ENCODE assay signal across 16 mouse cellular contexts in genomic region chr16:94301696-94302095, GRCm38 (mm10). TPM values are rescaled to one million over a fixed set of nuclear protein-coding genes. Genes with fewer than 3 reads are reported as not detected.
DNase-seq lines count a peak whose midpoint lies in the region; ATAC-seq and TF ChIP-seq lines count a peak whose summit lies in the region.
"Had no signal": no experiment of that assay in that cellular context is flagged by ENCODE, and none has a peak within 500 bp of the region (broad histone marks: within the 10 kb centered on the region; RNA-seq: fewer than 3 reads in every experiment).

No protein-coding gene starts in this region.

- H3K4me3 ChIP-seq in heart, embryonic 11.5 days (ENCODE audit: low read depth, low read length) = no peak overlapping the region
- H3K4me3 ChIP-seq in intestine, postnatal 0 days (ENCODE audit: low read depth, low read length) = no peak overlapping the region
- no peak overlapping the region for H3K4me3 ChIP-seq in intestine, embryonic 15.5 days (replicated peaks)
- H3K4me3 ChIP-seq in midbrain, postnatal 0 days (ENCODE audit: low read depth, low read length) = no peak overlapping the region
- H3K4me3 ChIP-seq in midbrain, embryonic 10.5 days = no peak overlapping the region
- H3K4me3 ChIP-seq: embryonic facial prominence, embryonic 12.5 days; myocyte had no signal

- H3K27me3 ChIP-seq in heart, embryonic 11.5 days (ENCODE audit: control insufficient read depth, insufficient read depth, low read length) = no peaks in the 10 kb centered on the region; the same call in 1 of the 2 replicates
- no peaks in the 10 kb centered on the region for H3K27me3 ChIP-seq in intestine, postnatal 0 days (replicated peaks; ENCODE audit: control insufficient read depth, insufficient read depth, low read length)
- no peaks in the 10 kb centered on the region for H3K27me3 ChIP-seq in intestine, embryonic 15.5 days (replicated peaks)
- no peaks in the 10 kb centered on the region for H3K27me3 ChIP-seq in midbrain, postnatal 0 days (ENCODE audit: insufficient read depth, low read length)
- H3K27me3 ChIP-seq in midbrain, embryonic 10.5 days (ENCODE audit: low read depth, poor library complexity, severe bottlenecking) = peaks cover 28% of the 10 kb centered on the region

- TF ChIP-seq CTCF in intestine, postnatal 0 days (IDR thresholded peaks at IDR 0.05; ENCODE audit: low read depth) = peak; percentile 27; the same call in 1 of the 2 replicates
- peak; percentile 45 for TF ChIP-seq CTCF in midbrain, postnatal 0 days (IDR thresholded peaks at IDR 0.05)

- DNase-seq in heart, postnatal 10 days = no peak
- DNase-seq in midbrain, postnatal 0 days (ENCODE audit: low spot score) = no peak
- DNase-seq in midbrain, embryonic 10.5 days (ENCODE audit: low spot score) = no peak
- no peak for DNase-seq in adrenal gland, postnatal 25 days
- DNase-seq: adrenal gland, postnatal 36 days; layer of hippocampus, adult 9-11 months; liver; retina, postnatal 1 day had no signal

- peaks cover 3% of the 10 kb centered on the region; the same call in 1 of the 2 replicates for H3K9me3 ChIP-seq in heart, embryonic 11.5 days (replicated peaks; ENCODE audit: control insufficient read depth, low read length)
- H3K9me3 ChIP-seq in intestine, postnatal 0 days (ENCODE audit: control insufficient read depth) = no peaks in the 10 kb centered on the region
- no peaks in the 10 kb centered on the region for H3K9me3 ChIP-seq in intestine, embryonic 15.5 days
- H3K9me3 ChIP-seq in midbrain, postnatal 0 days (ENCODE audit: low read length) = no peaks in the 10 kb centered on the region
- no peaks in the 10 kb centered on the region; the same call in 1 of the 2 replicates for H3K9me3 ChIP-seq in midbrain, embryonic 10.5 days (replicated peaks)
- H3K9me3 ChIP-seq: embryonic facial prominence, embryonic 12.5 days had no signal

- 76% methylated on average over 5 of the region's 5 CpGs for WGBS in heart, embryonic 11.5 days (ENCODE audit: insufficient replicate concordance)
- WGBS in intestine, postnatal 0 days = 85% methylated on average over 5 of the region's 5 CpGs
- 80% methylated on average over 5 of the region's 5 CpGs for WGBS in intestine, embryonic 15.5 days
- 85% methylated on average over 5 of the region's 5 CpGs for WGBS in midbrain, postnatal 0 days
- WGBS in midbrain, embryonic 10.5 days = 82% methylated on average over 5 of the region's 5 CpGs

- H3K4me2 ChIP-seq in heart, embryonic 11.5 days = no peak overlapping the region; the same call in 1 of the 2 replicates
- no peak overlapping the region for H3K4me2 ChIP-seq in intestine, postnatal 0 days (replicated peaks; ENCODE audit: low read depth)
- H3K4me2 ChIP-seq in intestine, embryonic 15.5 days (replicated peaks) = no peak overlapping the region
- no peak overlapping the region for H3K4me2 ChIP-seq in midbrain, postnatal 0 days (ENCODE audit: low read depth, low read length, poor library complexity, severe bottlenecking)

- no peaks in the 10 kb centered on the region for H3K36me3 ChIP-seq in heart, embryonic 11.5 days (ENCODE audit: control insufficient read depth, insufficient read depth, low read length)
- no peaks in the 10 kb centered on the region for H3K36me3 ChIP-seq in intestine, postnatal 0 days (ENCODE audit: control insufficient read depth, insufficient read depth)
- no peaks in the 10 kb centered on the region for H3K36me3 ChIP-seq in intestine, embryonic 15.5 days
- no peaks in the 10 kb centered on the region for H3K36me3 ChIP-seq in midbrain, postnatal 0 days (ENCODE audit: insufficient read depth, low read length)
- H3K36me3 ChIP-seq in midbrain, embryonic 10.5 days = no peaks in the 10 kb centered on the region
- H3K36me3 ChIP-seq: embryonic facial prominence, embryonic 12.5 days had no signal

- ATAC-seq in heart, embryonic 11.5 days (replicated peaks; ENCODE audit: insufficient number of reproducible peaks, low FRiP score, low TSS enrichment) = no peak
- no peak for ATAC-seq in intestine, postnatal 0 days
- ATAC-seq in intestine, embryonic 15.5 days = no peak
- no peak for ATAC-seq in midbrain, postnatal 0 days (ENCODE audit: low FRiP score)

- peak overlapping the region; percentile 94 for H3K27ac ChIP-seq in heart, embryonic 11.5 days (ENCODE audit: low read depth, low read length)
- H3K27ac ChIP-seq in intestine, postnatal 0 days (ENCODE audit: low read depth, low read length) = no peak overlapping the region
- no peak overlapping the region for H3K27ac ChIP-seq in intestine, embryonic 15.5 days
- 0 out of 2 replicates have a peak overlapping the region, but pooled peaks have one; percentile 57 for H3K27ac ChIP-seq in midbrain, postnatal 0 days (ENCODE audit: low read depth, low read length)
- H3K27ac ChIP-seq in midbrain, embryonic 10.5 days (replicated peaks) = no peak overlapping the region

- peak overlapping the region; percentile 68; the same call in 1 of the 2 replicates for H3K9ac ChIP-seq in heart, embryonic 11.5 days (ENCODE audit: low read depth, low read length)
- H3K9ac ChIP-seq in intestine, postnatal 0 days (ENCODE audit: low read depth, low read length) = no peak overlapping the region
- H3K9ac ChIP-seq in intestine, embryonic 15.5 days = no peak overlapping the region
- no peak overlapping the region for H3K9ac ChIP-seq in midbrain, postnatal 0 days (replicated peaks; ENCODE audit: low read length, poor library complexity, severe bottlenecking)

- peaks cover 7% of the 10 kb centered on the region; the same call in 1 of the 2 replicates for H3K4me1 ChIP-seq in heart, embryonic 11.5 days (ENCODE audit: control insufficient read depth, insufficient read depth, low read length)
- no peaks in the 10 kb centered on the region; the same call in 1 of the 2 replicates for H3K4me1 ChIP-seq in intestine, postnatal 0 days (replicated peaks; ENCODE audit: control insufficient read depth, insufficient read depth, low read length)
- peaks cover 15% of the 10 kb centered on the region for H3K4me1 ChIP-seq in intestine, embryonic 15.5 days (replicated peaks)
- H3K4me1 ChIP-seq in midbrain, postnatal 0 days (ENCODE audit: insufficient read depth, low read length) = peaks cover 7% of the 10 kb centered on the region; the same call in 1 of the 2 replicates
- H3K4me1 ChIP-seq in midbrain, embryonic 10.5 days = peaks cover 12% of the 10 kb centered on the region

- intact Hi-C loops in heart, postnatal 10 days (cut with DNase I) = no loop called here

RNA-seq across cellular contexts. Expression of gene Hlcs, which starts 11.7 kb away (rescaled TPM):
- polyA plus RNA-seq in heart, embryonic 11.5 days (2014; fragmentation: Nextera tagmentation; extraction: Ambion mirVana) = 7.7 and 8.5 TPM in 2 replicates
- 1 to 10 TPM; 6.9 to 7.5 TPM for total RNA-seq in heart, postnatal 10 days (2021)
- polyA plus RNA-seq in intestine, postnatal 0 days (2015; fragmentation: Nextera tagmentation; extraction: Ambion mirVana) = 2.8 and 3.6 TPM in 2 replicates
- 7.7 and 8.3 TPM in 2 replicates for polyA plus RNA-seq in intestine, embryonic 15.5 days (2015; fragmentation: Nextera tagmentation; extraction: Ambion mirVana)
- total RNA-seq in midbrain, postnatal 0 days (2014; rRNA removed) = 9.4 and 10.0 TPM in 2 replicates
- polyA plus RNA-seq in midbrain, postnatal 0 days (2015; fragmentation: Nextera tagmentation; extraction: Ambion mirVana) = 6.0 and 7.8 TPM in 2 replicates
- polyA plus RNA-seq in midbrain, embryonic 10.5 days (2016; fragmentation: Nextera tagmentation; extraction: Ambion mirVana) = 12.6 and 13.1 TPM in 2 replicates
- 11.4 and 20.3 TPM in 2 replicates for total RNA-seq in adrenal gland, postnatal 25 days (2021)

RNA-seq across cellular contexts. Expression of gene Ripply3, which starts 26.5 kb away (rescaled TPM):
- 4.9 and 6.0 TPM in 2 replicates for polyA plus RNA-seq in heart, embryonic 11.5 days (2014; fragmentation: Nextera tagmentation; extraction: Ambion mirVana)
- 1 to 10 TPM; 4.7 to 5.1 TPM for total RNA-seq in heart, postnatal 10 days (2021)
- 2.7 and 3.1 TPM in 2 replicates for polyA plus RNA-seq in intestine, postnatal 0 days (2015; fragmentation: Nextera tagmentation; extraction: Ambion mirVana)
- polyA plus RNA-seq in intestine, embryonic 15.5 days (2015; fragmentation: Nextera tagmentation; extraction: Ambion mirVana) = 4.4 and 4.7 TPM in 2 replicates
- total RNA-seq in midbrain, postnatal 0 days (2014; rRNA removed) = 0.38 TPM in 1 of 2 replicates, not detected in the other
- 0.20 and 0.60 TPM in 2 replicates for polyA plus RNA-seq in midbrain, postnatal 0 days (2015; fragmentation: Nextera tagmentation; extraction: Ambion mirVana)
- polyA plus RNA-seq in midbrain, embryonic 10.5 days (2016; fragmentation: Nextera tagmentation; extraction: Ambion mirVana) = 6.1 and 6.2 TPM in 2 replicates
- 5.5 and 6.3 TPM in 2 replicates for total RNA-seq in adrenal gland, postnatal 25 days (2021)
- total RNA-seq: left cerebral cortex, postnatal 25 days; megakaryocyte, adult 5-6 weeks; neutrophil, adult 5-6 weeks had no signal

Comparison
In these comparisons a context has a peak if more than half of its experiments do, and no peak if none do; other contexts are left out.
1. H3K27ac ChIP-seq: peak in heart, embryonic 11.5 days (single experiment) and midbrain, postnatal 0 days (single experiment); none in intestine, postnatal 0 days (single experiment), intestine, embryonic 15.5 days (single experiment) and midbrain, embryonic 10.5 days (single experiment).